In the genomic region with DNA sequence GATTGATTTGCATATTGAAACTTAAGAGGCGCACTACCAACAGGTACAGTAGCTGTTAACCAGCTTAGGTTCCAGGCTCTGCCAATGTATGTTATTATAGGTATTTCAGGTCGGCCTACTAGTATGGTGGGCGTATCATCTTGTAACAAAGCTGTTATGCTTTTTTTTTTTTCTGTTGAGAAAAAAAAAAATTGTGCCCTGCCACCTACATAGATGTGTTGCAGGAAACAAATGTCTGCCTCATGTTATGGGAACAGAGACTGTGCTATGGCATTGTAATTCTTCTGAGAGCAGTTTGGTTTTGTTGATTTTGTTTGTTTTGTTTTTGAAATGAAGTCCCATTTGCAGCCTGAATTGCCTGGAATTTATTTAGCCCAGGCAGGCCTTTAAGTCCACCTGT, we compare ENCODE assay signal across 9 mouse cellular contexts. TPM values are rescaled to one million over a fixed set of nuclear protein-coding genes. Genes with fewer than 3 reads are reported as not detected.
DNase-seq lines count a peak whose midpoint lies in the region; ATAC-seq and TF ChIP-seq lines count a peak whose summit lies in the region.
"Had no signal": no experiment of that assay in that cellular context is flagged by ENCODE, and none has a peak within 500 bp of the region (broad histone marks: within the 10 kb centered on the region; RNA-seq: fewer than 3 reads in every experiment).

No protein-coding gene starts in this region.

- WGBS in heart, embryonic 11.5 days (ENCODE audit: insufficient replicate concordance) = 37% methylated on average over 3 of the region's 3 CpGs
- 18% methylated on average over 3 of the region's 3 CpGs for WGBS in forebrain, embryonic 14.5 days
- 11% methylated on average over 3 of the region's 3 CpGs for WGBS in liver, embryonic 14.5 days (ENCODE audit: insufficient replicate concordance)

- TF ChIP-seq CTCF in E14TG2a.4 (conservative IDR thresholded peaks at IDR 0.05; ENCODE audit: low read length) = no peak
- TF ChIP-seq CTCF in liver, embryonic 14.5 days (IDR thresholded peaks at IDR 0.05; ENCODE audit: low read depth) = no peak

- H3K27ac ChIP-seq in heart, embryonic 11.5 days (ENCODE audit: low read depth, low read length) = no peak overlapping the region
- no peak overlapping the region for H3K27ac ChIP-seq in forebrain, embryonic 14.5 days (ENCODE audit: low read depth, low read length)
- peak overlapping the region; percentile 65 for H3K27ac ChIP-seq in liver, embryonic 14.5 days

- H3K4me3 ChIP-seq in heart, embryonic 11.5 days (ENCODE audit: low read depth, low read length) = peak overlapping the region; percentile 87
- peak overlapping the region; percentile 95 for H3K4me3 ChIP-seq in E14TG2a.4 (replicated peaks; ENCODE audit: low read length)
- H3K4me3 ChIP-seq in forebrain, embryonic 14.5 days (ENCODE audit: low read depth, low read length) = peak overlapping the region; percentile 94
- peak overlapping the region; percentile 73 to 94 for H3K4me3 ChIP-seq in liver, embryonic 14.5 days (ENCODE audit: insufficient read depth in 1 of 2, low read depth in 2 of 2, low read length in 2 of 2)

- H3K36me3 ChIP-seq in heart, embryonic 11.5 days (ENCODE audit: control insufficient read depth, insufficient read depth, low read length) = no peaks in the 10 kb centered on the region
- peaks cover 39% of the 10 kb centered on the region for H3K36me3 ChIP-seq in E14TG2a.4 (ENCODE audit: insufficient read depth, low read length)
- H3K36me3 ChIP-seq in forebrain, embryonic 14.5 days (ENCODE audit: control insufficient read depth, insufficient read depth, low read length) = peaks cover 23% of the 10 kb centered on the region
- peaks cover 15% of the 10 kb centered on the region for H3K36me3 ChIP-seq in liver, embryonic 14.5 days (replicated peaks; ENCODE audit: control insufficient read depth, insufficient read depth, low read depth)

- H3K27me3 ChIP-seq in heart, embryonic 11.5 days (ENCODE audit: control insufficient read depth, insufficient read depth, low read length) = no peaks in the 10 kb centered on the region
- H3K27me3 ChIP-seq in E14TG2a.4 (ENCODE audit: insufficient read depth, low read length) = no peaks in the 10 kb centered on the region
- no peaks in the 10 kb centered on the region for H3K27me3 ChIP-seq in forebrain, embryonic 14.5 days (replicated peaks; ENCODE audit: control insufficient read depth, insufficient read depth, low read length)
- no peaks in the 10 kb centered on the region for H3K27me3 ChIP-seq in liver, embryonic 14.5 days (ENCODE audit: control insufficient read depth, insufficient read depth, low read length)

- H3K9ac ChIP-seq in heart, embryonic 11.5 days (ENCODE audit: low read depth, low read length) = peak overlapping the region; percentile 92; the same call in 1 of the 2 replicates
- H3K9ac ChIP-seq in forebrain, embryonic 14.5 days (ENCODE audit: low read length) = peak overlapping the region; percentile 90
- peak overlapping the region; percentile 90 for H3K9ac ChIP-seq in liver, embryonic 14.5 days (replicated peaks)

- H3K4me2 ChIP-seq in heart, embryonic 11.5 days = peak overlapping the region; percentile 90
- peak overlapping the region; percentile 87 for H3K4me2 ChIP-seq in forebrain, embryonic 14.5 days (ENCODE audit: low read length)
- H3K4me2 ChIP-seq in liver, embryonic 14.5 days (ENCODE audit: low read depth) = peak overlapping the region; percentile 97

- TF ChIP-seq EP300 in liver, embryonic 14.5 days (IDR thresholded peaks at IDR 0.05; ENCODE audit: low read depth) = no peak

- DNase-seq in heart, adult 18-20 months = no peak
- no peak for DNase-seq in forebrain, embryonic 14.5 days (ENCODE audit: low spot score)
- no peak for DNase-seq in liver, embryonic 14.5 days (ENCODE audit: low read depth in 3 of 3, low spot score in 3 of 3)
- no peak for DNase-seq in B cell, adult 2 months
- no peak for DNase-seq in right cerebral cortex, postnatal 10 days (ENCODE audit: low spot score in 2 of 2)
- DNase-seq in cerebellum, postnatal 10 days = no peak
- DNase-seq: cerebellum, adult 18-20 months had no signal

- H3K4me1 ChIP-seq in heart, embryonic 11.5 days (ENCODE audit: control insufficient read depth, insufficient read depth, low read length) = peaks cover 8% of the 10 kb centered on the region
- H3K4me1 ChIP-seq in E14TG2a.4 (replicated peaks; ENCODE audit: low read depth, low read length) = peaks cover 26% of the 10 kb centered on the region
- H3K4me1 ChIP-seq in forebrain, embryonic 14.5 days (ENCODE audit: control insufficient read depth, insufficient read depth, low read length) = peaks cover 9% of the 10 kb centered on the region
- H3K4me1 ChIP-seq in liver, embryonic 14.5 days (replicated peaks; ENCODE audit: control insufficient read depth in 2 of 2, insufficient read depth in 2 of 2, low read length in 1 of 2) = peaks cover 2 to 18% of the 10 kb centered on the region in 2 experiments

- H3K9me3 ChIP-seq in heart, embryonic 11.5 days (replicated peaks; ENCODE audit: control insufficient read depth, low read length) = no peaks in the 10 kb centered on the region
- H3K9me3 ChIP-seq in E14TG2a.4 (ENCODE audit: low read length) = peaks cover 3% of the 10 kb centered on the region; the same call in 1 of the 2 replicates
- H3K9me3 ChIP-seq in forebrain, embryonic 14.5 days (replicated peaks; ENCODE audit: control insufficient read depth, low read length) = no peaks in the 10 kb centered on the region
- no peaks in the 10 kb centered on the region for H3K9me3 ChIP-seq in liver, embryonic 14.5 days (ENCODE audit: control insufficient read depth, low read length)

- no peak for ATAC-seq in heart, embryonic 11.5 days (replicated peaks; ENCODE audit: insufficient number of reproducible peaks, low FRiP score, low TSS enrichment)
- no peak for ATAC-seq in forebrain, embryonic 14.5 days
- no peak for ATAC-seq in liver, embryonic 14.5 days (ENCODE audit: insufficient read depth)

RNA-seq across cellular contexts. Expression of gene Ttc17, which starts 1.0 kb away (rescaled TPM):
- 12.4 and 13.4 TPM in 2 replicates for polyA plus RNA-seq in heart, embryonic 11.5 days (2014; fragmentation: Nextera tagmentation; extraction: Ambion mirVana)
- total RNA-seq in heart, adult 18-20 months (2021) = 10 to 100 TPM; 28.3 to 29.9 TPM
- 19.1 and 21.7 TPM in 2 replicates for polyA plus RNA-seq in forebrain, embryonic 14.5 days (2014; fragmentation: Nextera tagmentation; extraction: Ambion mirVana)
- polyA plus RNA-seq in liver, embryonic 14.5 days (2012; rRNA removed) = 3.5 and 3.6 TPM in 2 replicates
- 5.1 and 5.4 TPM in 2 replicates for polyA plus RNA-seq in liver, embryonic 14.5 days (2014; fragmentation: Nextera tagmentation; extraction: Ambion mirVana)

RNA-seq across cellular contexts. Expression of gene Api5, which starts 30.5 kb away (rescaled TPM):
- 99.3 and 110 TPM in 2 replicates for polyA plus RNA-seq in heart, embryonic 11.5 days (2014; fragmentation: Nextera tagmentation; extraction: Ambion mirVana)
- 10 to 100 TPM; 31.4 to 31.9 TPM for total RNA-seq in heart, adult 18-20 months (2021)
- polyA plus RNA-seq in forebrain, embryonic 14.5 days (2014; fragmentation: Nextera tagmentation; extraction: Ambion mirVana) = 144 and 146 TPM in 2 replicates
- 18.7 and 29.1 TPM in 2 replicates for polyA plus RNA-seq in liver, embryonic 14.5 days (2012; rRNA removed)
- 89.2 and 94.8 TPM in 2 replicates for polyA plus RNA-seq in liver, embryonic 14.5 days (2014; fragmentation: Nextera tagmentation; extraction: Ambion mirVana)
